Mouse (Mus musculus) thymus, adult 2 months (tissue): Measurements from ENCODE around the gene Pold3.

Experiments used
- CTCF ChIP-seq: fragments of 200-500 bp; IDR thresholded peaks from 2 replicates; pipeline ENCODE4 v1.5.1; 2012; ENCODE audit warnings: mild to moderate bottlenecking, control low read depth, low read length, moderate library complexity, borderline replicate concordance; ENCODE audit not compliant: control insufficient read depth, poor library complexity, insufficient read depth; ENCODE audit errors: extremely low read depth
- POLR2A ChIP-seq: fragments of 200-500 bp; IDR thresholded peaks from 2 replicates; pipeline ENCODE4 v1.6.1; 2012; ENCODE audit warnings: mild to moderate bottlenecking, low read length, control low read depth, moderate library complexity; ENCODE audit not compliant: control insufficient read depth, poor library complexity, insufficient read depth; ENCODE audit errors: extremely low read depth

GRCm38 (mm10) chr7:100077071-100077470, 44.3 kb downstream of the Pold3 start:
- no peak for TF ChIP-seq CTCF
- TF ChIP-seq POLR2A: no peak
